Mouse (Mus musculus) myocyte (in vitro differentiated cells): ENCODE measurements around the gene Fez2.

Experiments used
- CEBPB ChIP-seq: IDR thresholded peaks from 2 replicates; pipeline ENCODE4 v1.6.1; 2011; ENCODE audit warnings: mild to moderate bottlenecking, moderate library complexity; ENCODE audit not compliant: poor library complexity, insufficient read depth, severe bottlenecking
- E2F4 ChIP-seq: IDR thresholded peaks from one replicate; pipeline ENCODE4 v1.6.1; 2011; ENCODE audit warnings: mild to moderate bottlenecking, control low read depth, moderate library complexity; ENCODE audit not compliant: insufficient read depth
- MAX ChIP-seq: IDR thresholded peaks from one replicate; pipeline ENCODE4 v1.6.1; 2011; ENCODE audit warnings: low read depth, mild to moderate bottlenecking, control low read depth
- MYOD1 ChIP-seq, 3 experiments: IDR thresholded peaks; one replicate each; pipeline ENCODE4 v1.6.1; 2011; ENCODE audit warnings: control low read depth in 2 of 3, low read depth in 2 of 3, mild to moderate bottlenecking in 2 of 3, moderate library complexity in 1 of 3; ENCODE audit not compliant: insufficient read length in 2 of 3, control insufficient read depth in 1 of 3
- MYOG ChIP-seq, 3 experiments: IDR thresholded peaks; one replicate each; pipeline ENCODE4 v1.6.1; 2011; ENCODE audit warnings: control low read depth in 2 of 3, low read depth in 2 of 3, mild to moderate bottlenecking in 2 of 3; ENCODE audit not compliant: insufficient read length in 2 of 3, control insufficient read depth in 1 of 3, insufficient read depth in 1 of 3
- POLR2A ChIP-seq: IDR thresholded peaks from one replicate; pipeline ENCODE4 v1.6.1; 2011; ENCODE audit warnings: low read depth, mild to moderate bottlenecking, control low read depth, moderate library complexity; ENCODE audit not compliant: insufficient read length
- POLR2AphosphoS2 ChIP-seq: IDR thresholded peaks from one replicate; pipeline ENCODE4 v1.6.1; 2011; ENCODE audit warnings: low read depth, control low read depth; ENCODE audit not compliant: insufficient read length
- REST ChIP-seq: IDR thresholded peaks from one replicate; pipeline ENCODE4 v1.6.1; 2011; ENCODE audit warnings: mild to moderate bottlenecking, control low read depth, moderate library complexity; ENCODE audit not compliant: insufficient read depth, insufficient read length
- SRF ChIP-seq: IDR thresholded peaks from one replicate; pipeline ENCODE4 v1.6.1; 2011; ENCODE audit warnings: low read depth; ENCODE audit not compliant: control insufficient read depth, insufficient read length
- TCF12 ChIP-seq: IDR thresholded peaks from one replicate; pipeline ENCODE4 v1.6.1; 2011; ENCODE audit warnings: mild to moderate bottlenecking, control low read depth; ENCODE audit not compliant: poor library complexity, insufficient read depth, severe bottlenecking
- TCF3 ChIP-seq: IDR thresholded peaks from one replicate; pipeline ENCODE4 v1.6.1; 2011; ENCODE audit warnings: low read depth, control low read depth; ENCODE audit not compliant: insufficient read length
- USF1 ChIP-seq: IDR thresholded peaks from one replicate; pipeline ENCODE4 v1.6.1; 2011; ENCODE audit warnings: low read depth, mild to moderate bottlenecking, control low read depth, moderate library complexity

DNA sequence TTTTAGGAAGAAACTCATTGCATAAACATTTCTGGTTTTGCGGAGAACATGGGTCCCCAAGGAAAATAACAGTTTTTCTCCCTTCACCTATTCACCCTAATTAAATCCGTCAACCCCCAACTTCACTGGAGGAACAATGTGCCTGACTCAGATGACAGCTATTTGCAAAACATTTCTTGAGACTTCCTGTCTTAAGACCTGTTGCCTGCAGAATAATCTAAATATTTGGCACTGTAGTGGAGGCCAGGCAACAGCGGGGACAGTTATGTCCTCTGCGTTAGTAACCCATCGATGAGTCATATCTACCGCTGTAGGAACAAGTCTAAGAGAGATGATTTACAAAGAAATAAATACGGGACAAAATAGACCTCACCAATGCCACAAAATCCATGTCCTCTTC, 26.9 kb upstream of the Fez2 start:
- TF ChIP-seq E2F4 (no peak), POLR2AphosphoS2 (no peak), POLR2A (no peak), MYOD1 (IDR thresholded peaks at IDR 0.05; ENCODE audit: control insufficient read depth in 1 of 3, insufficient read length in 2 of 3, low read depth in 2 of 3) (no peak), MAX (no peak), TCF12 (no peak), USF1 (no peak), TCF3 (no peak), MYOG (IDR thresholded peaks at IDR 0.05; ENCODE audit: control insufficient read depth in 1 of 3, insufficient read depth in 1 of 3, insufficient read length in 2 of 3, low read depth in 2 of 3) (no peak), REST (no peak), SRF (no peak), CEBPB (no peak)
